Mouse (Mus musculus) midbrain, embryonic 10.5 days (tissue): ENCODE data around the gene Atp6ap1. TPM values are rescaled to one million over a fixed set of nuclear protein-coding genes. Genes with fewer than 3 reads are reported as not detected.

Source experiments
- DNase-seq: peaks from one replicate; pipeline ENCODE4 v3.0.0-alpha.2; 2017; ENCODE audit warnings: low spot score
- H3K27ac ChIP-seq: fragments of 300-500 bp; sonication (generic); replicated peaks from 2 replicates; pipeline ENCODE4 v1.5.1; 2016; ENCODE audit warnings: mild to moderate bottlenecking
- H3K27me3 ChIP-seq: fragments of 300-500 bp; sonication (generic); 2 replicates; pipeline ENCODE4 v1.6.1; 2016; ENCODE audit warnings: low read depth, mild to moderate bottlenecking; ENCODE audit not compliant: poor library complexity, severe bottlenecking
- H3K36me3 ChIP-seq: fragments of 300-500 bp; sonication (generic); 2 replicates; pipeline ENCODE4 v1.6.1; 2016; ENCODE audit warnings: mild to moderate bottlenecking, moderate library complexity
- H3K4me1 ChIP-seq: fragments of 300-500 bp; sonication (generic); 2 replicates; pipeline ENCODE4 v1.6.1; 2016
- H3K4me3 ChIP-seq: fragments of 300-500 bp; sonication (generic); 2 replicates; pipeline ENCODE4 v1.5.1; 2016; ENCODE audit warnings: mild to moderate bottlenecking, moderate library complexity
- H3K9me3 ChIP-seq: fragments of 300-500 bp; sonication (generic); replicated peaks from 2 replicates; pipeline ENCODE4 v1.6.1; 2016; ENCODE audit warnings: mild to moderate bottlenecking
- WGBS: fragments of 180-500 bp; shearing (Covaris S2); methylation state at CpG from one replicate; pipeline ENCODE4 v1.1.7; 2016; 5-methylcytosine and 5-hydroxymethylcytosine counted together
- microRNA-seq: library from miRNA; unstranded; fragments of <30 nt; microRNA quantifications from one replicate; pipeline ENCODE4, GENCODE M21; 2017
- polyA plus RNA-seq: library from polyadenylated mRNA; unstranded; fragments of >200 nt; fragmentation: Nextera tagmentation; extraction: Ambion mirVana; gene quantifications from 2 replicates; pipeline ENCODE4 v1.2.1, GENCODE M21; 2016

The Atp6ap1 gene
- polyA plus RNA-seq, 1 experiment from 2014 or later = 89.8 TPM

GRCm38 (mm10) chrX:74329215-74329671 lies 32.3 kb downstream of the Atp6ap1 start:
- peaks cover 28% of the 10 kb centered on the region for H3K36me3 ChIP-seq
- 0 out of 2 replicates have a peak, but pooled peaks cover 6% of the 10 kb centered on the region for H3K9me3 ChIP-seq
- DNase-seq = no peak
- H3K4me3 ChIP-seq = peak overlapping the region; percentile 65
- 34% methylated on average over 10 of the region's 10 CpGs for WGBS
- no peaks in the 10 kb centered on the region for H3K27me3 ChIP-seq
- peak overlapping the region; percentile 95 for H3K27ac ChIP-seq
- peaks cover 20% of the 10 kb centered on the region for H3K4me1 ChIP-seq

GRCm38 (mm10) chrX:74330166-74330930 lies 33.5 kb downstream of the Atp6ap1 start:
- peaks cover 20% of the 10 kb centered on the region for H3K4me1 ChIP-seq
- 0 out of 2 replicates have a peak, but pooled peaks cover 6% of the 10 kb centered on the region for H3K9me3 ChIP-seq
- WGBS = 64% methylated on average over 2 of the region's 2 CpGs
- H3K27me3 ChIP-seq = no peaks in the 10 kb centered on the region
- peak overlapping the region; percentile 95; the same call in 1 of the 2 replicates for H3K27ac ChIP-seq
- H3K4me3 ChIP-seq = peak overlapping the region; percentile 65
- no peak for DNase-seq
- H3K36me3 ChIP-seq = peaks cover 39% of the 10 kb centered on the region

GRCm38 (mm10) chrX:74352645-74353466 lies 56.0 kb downstream of the Atp6ap1 start:
- Histone ChIP-seq H3K4me3 (peak overlapping the region; percentile 58), H3K27ac (peak overlapping the region; percentile 82), H3K9me3 (no peaks in the 10 kb centered on the region), H3K4me1 (peaks cover 5% of the 10 kb centered on the region; the same call in 1 of the 2 replicates), H3K27me3 (no peaks in the 10 kb centered on the region), H3K36me3 (no peaks in the 10 kb centered on the region)
- WGBS = 27% methylated on average over 13 of the region's 13 CpGs
- DNase-seq = peak; percentile 19

- peak; percentile 68 for DNase-seq
- peak within 1 kb of the TSS; percentile 58 for H3K4me3 ChIP-seq
- H3K4me1 ChIP-seq = peaks cover 5% of the 10 kb centered on the region; the same call in 1 of the 2 replicates
- no peaks in the 10 kb centered on the region for H3K27me3 ChIP-seq
- H3K27ac ChIP-seq = peak within 1 kb of the TSS; percentile 82
- H3K36me3 ChIP-seq = no peaks in the 10 kb centered on the region
- no peaks in the 10 kb centered on the region for H3K9me3 ChIP-seq
- WGBS = 17% methylated on average over 16 of the region's 22 CpGs
These were observed 56.5 kb downstream of the Atp6ap1 start, which contains the start of gene Lage3 for GRCm38 (mm10) chrX:74353467-74353770. Gene Lage3 (minus strand): TSS chrX:74353618.

Small RNA genes within 50 kb of the gene (microRNA-seq; reads per million reads assigned to microRNA genes)
- gene Mir7091 (not detected), gene Mir7092 (not detected)

Other genes starting within 250 kb of the Atp6ap1 start
- not detected in 2 replicates for gene Opn1mw, start 169.6 kb upstream of the Atp6ap1 start, polyA plus RNA-seq
- 15.7 and 16.0 TPM in 2 replicates for gene Mecp2, start 161.7 kb upstream of the Atp6ap1 start, polyA plus RNA-seq
- gene Tex28, start 129.3 kb upstream of the Atp6ap1 start, polyA plus RNA-seq = not detected in 2 replicates
- gene Tktl1, start 119.8 kb upstream of the Atp6ap1 start, polyA plus RNA-seq = not detected in 2 replicates
- gene Flna, start 47.3 kb upstream of the Atp6ap1 start, polyA plus RNA-seq = 223 and 243 TPM in 2 replicates
- gene Emd, start 42.4 kb upstream of the Atp6ap1 start, polyA plus RNA-seq = 18.5 and 20.1 TPM in 2 replicates
- gene Rpl10, start 26.3 kb upstream of the Atp6ap1 start, polyA plus RNA-seq = 711 and 801 TPM in 2 replicates
- 75.7 and 77.9 TPM in 2 replicates for gene Taz, start 15.2 kb upstream of the Atp6ap1 start, polyA plus RNA-seq
- 3.7 and 4.1 TPM in 2 replicates for gene Dnase1l1, start 14.8 kb upstream of the Atp6ap1 start, polyA plus RNA-seq
- 310 and 448 TPM in 2 replicates for gene Gdi1, start 7.9 kb downstream of the Atp6ap1 start, polyA plus RNA-seq
- gene Fam50a, start 15.9 kb downstream of the Atp6ap1 start, polyA plus RNA-seq = 66.8 and 67.5 TPM in 2 replicates
- gene Plxna3, start 32.0 kb downstream of the Atp6ap1 start, polyA plus RNA-seq = 15.7 and 24.3 TPM in 2 replicates
- 118 and 122 TPM in 2 replicates for gene Lage3, start 56.5 kb downstream of the Atp6ap1 start, polyA plus RNA-seq
- gene Ubl4a, start 76.1 kb downstream of the Atp6ap1 start, polyA plus RNA-seq = 74.8 and 75.4 TPM in 2 replicates
- gene Slc10a3, start 76.3 kb downstream of the Atp6ap1 start, polyA plus RNA-seq = 10.9 and 11.3 TPM in 2 replicates
- 27.0 and 31.3 TPM in 2 replicates for gene Fam3a, start 96.2 kb downstream of the Atp6ap1 start, polyA plus RNA-seq
- gene Ikbkg, start 96.2 kb downstream of the Atp6ap1 start, polyA plus RNA-seq = 20.9 and 23.3 TPM in 2 replicates
- gene G6pdx, start 132.1 kb downstream of the Atp6ap1 start, polyA plus RNA-seq = 54.6 and 61.5 TPM in 2 replicates
- gene Gm6880, start 184.3 kb downstream of the Atp6ap1 start, polyA plus RNA-seq = not detected in 2 replicates